Mouse (Mus musculus) adrenal gland, adult 18-20 months (tissue): Measurements from ENCODE around the gene Pld1. TPM values are rescaled to one million over a fixed set of nuclear protein-coding genes. Genes with fewer than 3 reads are reported as not detected.

Experiments
- DNase-seq, 2 experiments: peaks; one replicate each; pipeline ENCODE4 v3.0.0; 2021 to 2022; ENCODE audit warnings: low spot score in 2 of 2
- long read RNA-seq, 2 experiments: library from polyadenylated mRNA; stranded (forward); transcript quantifications; one replicate each; pipeline ENCODE4 v2.0.0; 2021
- total RNA-seq, 2 experiments: library from RNA; stranded (reverse); gene quantifications; 1 replicate in 1 of 2; 2 replicates in 1 of 2; pipeline ENCODE4 v1.2.3; 2021

The Pld1 gene
- 1 to 10 TPM; 5.5 to 6.9 TPM for total RNA-seq
- long read RNA-seq, experiment 1, full-length matches to known transcripts = 1 of 2 reads
- long read RNA-seq, experiment 1, partial matches to known transcripts = 0 of 2 reads
- long read RNA-seq, experiment 1, other reads (novel, unspliced or antisense) = 1 of 2 reads
- long read RNA-seq, experiment 2 = 0 reads

DNA sequence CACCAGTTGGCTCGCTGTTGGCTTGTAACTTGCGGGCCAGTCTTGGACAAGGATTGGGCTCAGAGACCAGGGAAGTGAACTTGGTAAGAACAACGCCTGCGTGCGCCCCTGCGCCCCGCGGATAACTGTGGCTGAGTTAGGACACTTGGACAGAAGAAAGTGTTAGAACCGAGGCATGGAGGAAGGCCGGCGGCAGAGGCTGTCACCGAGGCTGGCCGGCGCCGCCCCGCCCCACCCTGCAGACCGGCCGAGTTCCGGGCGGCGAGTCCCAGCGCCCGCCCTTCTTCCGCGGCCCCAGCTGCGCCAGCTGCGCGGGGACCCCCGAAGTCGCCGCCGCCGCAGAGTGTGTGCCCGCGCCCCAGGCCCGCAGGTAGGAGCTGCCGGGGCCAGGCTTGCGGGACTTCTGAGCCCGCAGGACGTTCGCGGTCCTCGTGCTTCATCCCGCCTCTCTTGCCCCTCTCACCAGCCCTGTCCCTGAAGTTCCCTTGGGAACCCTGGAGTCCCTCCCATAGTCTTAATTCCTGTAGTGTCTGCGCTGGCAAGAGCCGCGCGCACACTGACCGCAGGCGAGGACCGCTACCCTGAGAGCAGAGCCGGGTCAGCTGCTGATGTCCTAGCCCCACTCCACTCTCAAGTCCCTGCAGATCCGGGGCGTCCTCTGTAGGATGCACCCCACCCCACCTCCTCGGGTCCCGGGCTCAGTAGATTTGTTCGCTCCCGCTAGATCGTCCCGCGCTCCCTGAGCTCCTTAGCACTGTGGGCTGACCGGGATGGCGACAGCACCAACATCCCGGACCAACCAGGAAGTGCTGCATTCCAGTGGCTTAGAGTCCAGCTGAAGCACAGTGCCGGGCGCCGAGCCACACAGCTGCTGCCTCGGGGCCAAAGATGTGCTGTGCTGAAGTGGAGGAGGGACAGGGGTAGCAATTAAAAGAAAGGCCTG lies at the start of gene Pld1:
Gene Pld1 (plus strand): TSS at position 315 of the 943 bp plus-strand sequence.
- peak; percentile 59 to 70 for DNase-seq

DNA sequence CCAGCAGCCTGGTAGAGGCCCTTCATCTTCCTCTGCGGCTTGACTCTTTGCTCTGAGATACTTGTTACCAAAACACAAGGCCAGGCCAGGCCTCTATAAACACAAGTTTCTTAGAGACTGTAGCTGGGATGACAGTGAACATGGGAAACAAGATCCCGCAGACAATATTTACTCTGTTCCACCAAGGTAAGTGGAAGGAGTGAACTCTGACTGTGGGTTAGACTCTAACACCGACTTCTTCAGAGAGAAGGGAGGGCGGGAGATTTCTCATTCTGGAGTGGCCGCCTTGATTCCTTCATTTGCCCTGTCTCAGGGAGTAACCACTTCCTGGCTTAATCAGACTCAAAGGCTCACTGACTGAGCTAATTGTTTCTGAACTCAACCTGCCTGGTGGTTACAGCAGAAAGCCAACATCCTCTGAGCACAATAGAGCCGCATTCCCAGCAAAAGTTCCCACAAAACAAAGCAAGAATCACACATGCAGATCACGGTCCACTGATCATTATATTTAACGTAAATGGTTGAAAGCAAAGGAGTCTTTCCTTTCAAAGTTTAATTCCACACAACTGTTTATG lies 42.1 kb upstream of the Pld1 start, which contains the start of gene Tmem212:
Gene Tmem212 (minus strand): TSS at position 51 of the 575 bp plus-strand sequence.
- no peak for DNase-seq

DNA sequence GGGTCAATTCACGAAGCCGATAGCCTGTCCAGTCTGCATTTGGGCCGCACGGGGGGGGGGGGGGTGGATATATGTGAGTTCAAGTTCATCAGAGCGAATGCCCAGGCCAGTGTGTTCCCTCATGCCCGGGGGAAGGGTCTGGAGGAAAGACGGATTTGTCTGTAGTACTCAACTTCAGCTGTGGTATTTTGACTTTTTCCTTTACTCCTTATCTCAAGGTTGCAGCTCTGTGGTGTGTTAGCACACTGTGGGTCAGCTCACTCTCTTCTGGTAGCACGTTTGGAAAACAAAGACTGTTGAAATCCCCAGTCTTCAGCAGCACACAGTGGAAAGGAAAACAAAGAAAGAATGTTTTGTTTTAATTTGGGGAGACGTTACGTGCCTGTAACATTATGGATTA lies 40.3 kb upstream of the Pld1 start:
- DNase-seq = no peak

DNA sequence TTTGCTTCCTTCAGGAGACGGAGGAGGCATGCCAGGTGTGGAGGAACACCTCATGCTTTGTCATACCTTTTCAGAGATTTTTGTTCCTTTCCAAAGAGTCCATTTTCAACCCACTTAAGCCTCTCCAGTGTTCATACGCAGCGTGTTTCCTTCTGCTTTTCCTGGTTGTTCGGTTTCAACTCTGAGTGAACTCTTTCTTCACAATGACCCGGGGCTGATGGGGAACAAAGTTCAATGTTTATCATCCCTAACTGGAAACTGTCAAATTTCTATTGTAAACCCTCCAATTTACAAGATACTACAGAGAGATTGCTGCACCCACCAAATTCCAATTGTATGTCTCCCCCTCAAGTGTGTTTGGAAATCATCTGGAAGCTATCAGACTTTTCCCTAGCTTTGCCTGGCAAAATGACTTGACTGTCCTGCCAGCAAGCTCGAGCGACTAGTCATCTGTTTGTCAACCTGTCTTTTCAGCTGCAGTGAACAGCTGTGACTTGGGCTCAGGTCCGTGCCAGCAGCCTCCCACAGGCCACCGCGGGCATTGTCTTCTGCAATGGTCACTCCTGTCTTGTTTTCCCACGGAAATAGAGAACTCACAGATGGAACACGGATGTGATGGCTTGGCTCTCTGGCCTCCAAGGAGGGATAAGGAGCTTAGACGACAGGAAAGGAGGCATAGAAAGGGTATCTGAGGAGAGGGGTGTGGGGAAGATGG lies 39.3 kb upstream of the Pld1 start:
- no peak for DNase-seq

DNA sequence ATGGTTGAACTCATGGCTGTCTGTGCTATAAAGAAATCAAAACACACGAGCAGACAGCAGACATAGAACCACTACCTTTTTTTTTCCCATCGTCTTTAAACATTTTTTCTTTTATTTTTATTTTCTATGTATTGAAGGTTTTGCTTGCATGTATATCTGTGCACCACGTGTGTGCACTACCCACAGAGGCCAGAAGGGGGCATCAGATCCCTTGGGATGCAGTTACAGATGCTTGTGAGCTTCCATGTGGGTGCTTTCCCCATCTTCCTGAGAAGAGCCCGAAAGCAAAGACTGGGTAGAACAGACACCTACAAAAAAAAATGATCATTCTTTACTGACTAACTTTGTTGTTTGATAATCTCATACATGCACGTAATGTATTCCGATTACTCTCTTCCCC lies 36.6 kb upstream of the Pld1 start:
- DNase-seq = no peak

DNA sequence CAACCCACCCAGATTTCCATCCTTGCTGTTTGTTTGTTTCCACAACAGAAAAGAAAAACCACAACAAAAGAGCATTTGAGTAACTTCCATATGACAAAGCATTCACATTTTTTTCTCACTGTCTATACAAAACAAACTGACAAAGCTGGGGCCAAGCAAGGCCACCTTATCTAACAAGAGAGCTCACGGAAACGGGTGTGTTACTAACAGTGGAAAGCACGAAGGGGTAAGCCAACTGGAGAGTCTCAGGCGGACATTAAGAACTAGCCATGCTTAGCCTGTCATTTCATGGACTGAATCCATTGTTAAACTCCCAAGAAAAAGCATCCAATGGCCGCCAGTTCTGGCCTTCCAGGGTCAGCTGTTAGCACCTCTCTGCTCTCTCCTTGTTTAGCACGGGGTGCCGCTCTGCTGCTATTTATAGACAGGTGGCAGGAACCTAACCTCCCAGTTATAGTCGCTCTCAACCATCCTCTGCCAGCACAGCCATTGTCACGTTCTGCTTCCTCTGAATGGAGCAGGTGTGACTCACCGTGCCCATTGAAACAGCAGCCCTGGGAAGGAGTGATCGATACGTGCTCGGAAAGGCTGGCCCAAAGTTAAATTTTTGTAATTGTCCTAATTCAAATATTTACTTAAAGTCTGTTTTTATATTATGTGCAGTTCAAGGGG lies 33.7 kb upstream of the Pld1 start:
- no peak for DNase-seq

DNA sequence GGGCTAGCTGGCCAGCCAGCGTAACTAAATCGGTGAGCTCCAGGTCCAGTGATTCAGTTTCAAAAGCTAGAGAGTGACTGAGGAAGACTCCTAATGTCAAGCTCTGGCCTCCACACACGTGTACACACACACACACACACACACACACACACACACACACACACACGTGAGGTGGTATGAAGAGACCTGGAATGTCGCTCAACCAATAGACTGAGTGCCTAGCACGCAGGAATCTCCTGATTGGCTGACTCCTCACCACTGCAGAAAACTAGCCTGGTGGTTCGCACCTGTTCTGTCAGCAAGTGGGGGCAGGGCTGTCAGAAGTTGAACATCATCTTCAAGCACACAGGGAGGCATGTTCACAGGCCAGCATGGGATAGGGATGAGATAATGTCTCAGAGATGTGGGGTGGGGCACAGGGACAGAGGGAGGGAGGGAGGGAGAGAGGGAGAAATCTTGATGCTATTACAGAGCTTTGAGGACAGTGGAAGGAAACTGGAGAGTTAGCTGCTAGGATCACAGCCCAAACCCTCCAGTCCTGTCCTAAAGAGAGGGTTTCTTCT lies 31.8 kb upstream of the Pld1 start:
- DNase-seq = no peak

DNA sequence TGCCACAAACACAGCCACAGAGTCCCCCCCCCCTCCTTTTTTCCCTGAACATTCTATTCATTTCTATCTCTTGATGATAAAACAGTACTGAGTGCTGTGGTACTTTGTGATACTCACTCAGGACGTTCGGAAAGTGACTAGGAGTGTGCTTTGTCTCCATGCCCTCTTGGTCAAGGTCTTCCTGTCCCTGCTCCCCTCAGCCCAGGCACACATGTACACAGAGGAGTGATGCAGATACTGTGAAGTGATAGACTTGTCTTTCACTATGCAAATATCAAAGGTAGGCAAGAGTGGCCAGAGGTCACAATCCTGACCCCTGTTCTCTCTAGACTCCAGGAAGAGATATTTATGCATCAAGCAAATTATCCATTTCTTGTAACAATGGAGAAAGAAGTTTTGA lies 31.2 kb upstream of the Pld1 start:
- DNase-seq = no peak

DNA sequence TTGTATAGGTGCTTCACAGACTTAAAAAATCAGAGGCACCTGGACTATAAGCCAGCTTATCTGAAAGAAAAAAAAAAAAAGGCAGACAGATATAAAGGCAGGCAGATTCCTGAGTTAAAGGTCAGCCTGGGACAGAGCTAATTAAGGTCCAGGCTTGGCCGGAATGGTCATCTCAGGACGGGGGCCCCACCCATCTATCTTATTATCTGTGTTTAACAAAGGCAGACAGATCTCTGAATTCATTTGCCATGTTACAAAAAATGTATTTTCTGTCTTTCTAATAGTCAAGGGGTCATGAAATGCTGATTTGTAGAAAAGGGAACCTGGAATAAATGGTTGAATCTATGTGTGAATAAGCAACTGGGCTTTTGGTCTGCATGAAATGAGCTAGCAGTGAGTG lies 30.2 kb upstream of the Pld1 start:
- no peak for DNase-seq

DNA sequence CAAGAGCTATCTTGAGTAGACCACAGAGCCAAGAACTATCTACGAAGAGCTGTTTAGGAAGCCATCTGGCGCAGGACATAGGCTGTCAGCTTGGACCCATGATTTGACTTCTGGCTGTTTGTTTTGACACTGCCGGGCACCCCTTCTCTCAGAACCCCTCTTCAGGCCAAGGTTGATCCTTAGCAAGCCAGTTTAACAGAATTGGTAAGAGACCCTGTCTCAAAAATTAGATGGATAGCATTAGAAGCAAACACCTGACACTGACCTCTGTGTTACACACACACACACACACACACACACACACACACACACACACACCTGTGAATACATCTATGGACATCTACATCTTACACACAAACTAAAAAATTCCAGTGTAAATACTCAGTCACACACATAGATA lies 29.5 kb upstream of the Pld1 start:
- DNase-seq = peak in 1 of 2 experiments; percentile 9

DNA sequence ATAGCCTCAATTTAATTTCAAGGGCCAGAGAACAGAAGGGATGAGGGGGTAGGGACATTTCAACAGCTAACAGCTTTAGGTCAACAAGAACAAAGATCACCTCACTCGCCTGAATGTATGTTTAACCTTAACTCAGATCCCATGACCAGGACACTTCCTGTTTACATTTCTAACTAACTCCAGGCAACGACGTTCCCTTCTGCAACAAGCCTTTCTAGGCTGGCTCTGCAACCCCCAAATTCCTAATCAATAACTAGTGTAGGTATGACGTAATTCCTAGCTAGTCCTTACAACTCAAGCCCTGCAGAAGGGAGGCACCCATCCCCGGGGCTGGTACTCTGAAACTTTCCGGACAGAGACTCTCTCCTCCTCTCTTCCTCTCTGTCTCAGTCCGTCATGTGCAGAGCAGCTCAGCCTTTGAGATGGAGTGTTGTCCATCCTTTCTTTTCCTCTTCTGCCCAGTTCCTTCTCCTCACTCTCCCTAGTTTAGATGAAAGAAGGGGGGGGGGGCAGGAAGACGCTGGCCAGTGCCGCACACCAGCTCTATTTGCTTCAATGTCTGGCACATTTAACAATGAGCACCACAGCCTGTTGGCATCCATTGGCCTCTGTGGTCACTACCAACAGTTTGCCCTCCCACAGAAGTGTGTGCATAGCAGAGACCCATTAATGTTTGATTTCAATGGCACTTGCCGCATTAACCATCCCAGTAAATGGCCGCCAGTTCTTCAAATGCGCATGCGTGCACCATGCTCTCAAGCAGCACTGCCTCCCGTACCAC lies 19.6 kb upstream of the Pld1 start:
- no peak for DNase-seq

DNA sequence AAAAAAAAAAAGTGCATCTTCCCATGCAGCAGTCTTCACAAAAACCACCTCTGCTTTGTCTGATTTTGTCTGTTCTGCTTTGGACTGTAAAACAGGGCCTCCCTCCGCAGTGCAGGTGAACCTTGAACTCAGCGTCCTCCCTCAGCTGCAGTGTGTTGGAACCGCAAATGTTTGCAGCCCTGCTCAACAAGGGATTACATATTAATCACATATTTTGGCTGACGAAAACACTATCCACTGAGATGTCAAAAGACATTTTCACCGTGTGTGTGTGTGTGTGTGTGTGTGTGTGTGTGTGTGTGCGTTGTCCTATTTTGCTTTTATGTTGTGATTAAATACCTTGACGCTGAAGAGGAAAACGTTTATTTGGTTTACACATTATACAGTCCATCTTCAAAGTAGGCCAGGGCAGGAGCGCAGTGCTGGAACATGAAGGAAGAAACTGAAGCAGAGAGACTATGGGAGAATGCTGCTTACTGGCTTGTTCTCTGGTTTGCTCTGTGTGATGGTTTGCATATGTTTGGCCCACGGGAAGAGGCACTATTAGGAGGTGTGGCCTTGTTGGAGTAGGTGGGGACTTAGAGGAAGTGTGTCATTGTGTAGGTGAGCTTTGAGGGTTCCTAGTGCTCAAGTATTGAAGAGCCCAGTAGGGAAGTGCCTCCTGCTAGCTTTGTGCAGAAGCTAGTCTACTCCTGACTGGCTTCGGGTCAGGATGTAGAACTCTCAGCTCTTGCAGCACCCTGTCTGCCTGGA lies 17.1 kb upstream of the Pld1 start:
- DNase-seq = no peak

DNA sequence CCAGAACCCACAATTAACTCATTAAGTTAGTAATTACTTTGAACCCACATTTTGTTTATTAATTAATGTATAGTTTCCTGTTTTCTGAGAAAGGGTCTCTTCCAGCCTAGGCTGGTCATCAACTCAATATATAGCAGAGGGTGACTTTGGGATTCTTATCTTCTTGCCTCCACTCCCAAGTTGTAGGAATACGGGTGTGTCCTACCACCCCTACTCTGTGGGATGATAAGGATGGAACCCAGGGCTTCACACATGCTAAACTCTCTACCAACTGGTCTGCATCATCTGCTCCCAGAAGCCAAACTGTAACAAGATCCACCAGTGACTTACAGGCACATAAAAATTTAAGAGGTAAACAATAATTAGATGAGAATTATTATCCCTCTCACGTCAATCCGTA lies 14.5 kb upstream of the Pld1 start:
- DNase-seq = no peak

DNA sequence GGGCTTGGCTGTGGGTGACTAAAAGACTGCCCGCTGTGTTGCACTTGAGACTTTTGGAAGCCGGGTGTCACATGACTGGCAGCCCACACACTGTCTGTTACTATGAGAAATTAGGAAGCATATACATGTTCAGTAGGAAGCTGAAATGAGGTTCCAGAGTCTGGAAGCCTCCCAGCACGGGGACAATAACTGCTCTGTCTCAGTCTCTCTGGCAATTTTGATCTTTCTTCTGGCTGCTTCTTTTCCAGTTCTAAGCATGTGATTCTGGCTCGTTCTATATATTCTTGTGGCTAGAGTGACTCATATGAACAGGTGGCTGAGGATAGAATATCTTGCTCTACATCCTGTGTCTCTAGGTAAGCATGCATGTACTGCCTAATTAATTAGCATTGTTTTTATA lies 9.3 kb upstream of the Pld1 start:
- no peak for DNase-seq

DNA sequence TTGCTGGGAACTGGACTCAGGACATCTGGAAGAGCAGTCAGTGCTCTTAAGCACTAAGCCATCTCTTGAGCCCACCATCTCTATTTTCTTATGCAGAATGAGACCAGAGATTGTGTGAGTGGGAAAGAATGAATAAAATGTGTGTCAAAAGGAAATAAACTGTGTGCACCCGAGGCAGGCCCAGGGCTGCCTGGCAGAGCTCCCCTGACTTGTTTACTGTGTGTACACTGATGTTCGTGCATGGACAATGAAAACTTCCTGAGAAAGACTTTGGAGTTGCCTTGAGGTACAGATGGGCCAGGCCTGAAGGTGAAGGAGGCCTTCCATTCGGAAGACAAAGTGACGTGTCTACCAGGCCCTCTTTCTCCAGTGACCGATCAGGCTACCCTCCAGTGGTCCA lies 6.1 kb upstream of the Pld1 start:
- DNase-seq = no peak

DNA sequence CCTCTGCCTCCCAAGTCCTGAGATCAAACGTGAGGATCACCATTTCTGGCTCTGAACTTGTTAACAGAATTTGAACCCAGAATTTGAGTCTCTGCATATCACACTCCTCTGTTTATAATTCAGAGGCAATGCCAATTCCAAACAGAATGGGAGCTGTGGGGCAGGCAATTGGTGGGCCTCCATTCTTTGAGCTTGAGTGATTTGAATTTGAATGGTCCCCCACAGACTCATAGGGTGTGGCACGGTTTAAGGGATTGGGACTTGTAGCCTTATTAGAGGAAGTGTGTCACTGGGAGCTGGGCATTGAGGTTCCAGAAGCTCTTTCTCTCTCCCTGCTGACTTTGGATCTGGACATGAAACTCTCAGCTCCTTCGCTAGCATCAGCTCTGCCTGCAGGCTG lies 2.9 kb upstream of the Pld1 start:
- DNase-seq = no peak

DNA sequence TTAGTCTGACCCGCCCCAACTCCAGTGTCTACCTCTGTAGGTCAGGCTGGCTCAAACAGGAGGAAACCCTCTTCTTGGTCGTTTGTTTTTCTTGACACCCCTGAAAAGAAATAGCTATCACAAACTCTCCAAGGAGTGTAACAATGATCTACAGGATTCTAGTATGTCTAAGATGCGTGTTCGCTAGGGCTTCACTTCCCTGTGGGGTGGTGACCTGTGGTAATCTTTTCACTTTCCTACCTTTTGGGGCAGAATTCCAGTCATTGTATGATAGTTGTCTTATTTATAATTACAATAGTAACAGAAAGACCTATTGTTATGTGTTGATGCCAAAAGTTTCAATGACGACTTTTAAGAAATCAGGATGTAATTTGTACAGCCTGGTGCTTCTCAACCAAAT lies 1.8 kb upstream of the Pld1 start:
- no peak for DNase-seq

DNA sequence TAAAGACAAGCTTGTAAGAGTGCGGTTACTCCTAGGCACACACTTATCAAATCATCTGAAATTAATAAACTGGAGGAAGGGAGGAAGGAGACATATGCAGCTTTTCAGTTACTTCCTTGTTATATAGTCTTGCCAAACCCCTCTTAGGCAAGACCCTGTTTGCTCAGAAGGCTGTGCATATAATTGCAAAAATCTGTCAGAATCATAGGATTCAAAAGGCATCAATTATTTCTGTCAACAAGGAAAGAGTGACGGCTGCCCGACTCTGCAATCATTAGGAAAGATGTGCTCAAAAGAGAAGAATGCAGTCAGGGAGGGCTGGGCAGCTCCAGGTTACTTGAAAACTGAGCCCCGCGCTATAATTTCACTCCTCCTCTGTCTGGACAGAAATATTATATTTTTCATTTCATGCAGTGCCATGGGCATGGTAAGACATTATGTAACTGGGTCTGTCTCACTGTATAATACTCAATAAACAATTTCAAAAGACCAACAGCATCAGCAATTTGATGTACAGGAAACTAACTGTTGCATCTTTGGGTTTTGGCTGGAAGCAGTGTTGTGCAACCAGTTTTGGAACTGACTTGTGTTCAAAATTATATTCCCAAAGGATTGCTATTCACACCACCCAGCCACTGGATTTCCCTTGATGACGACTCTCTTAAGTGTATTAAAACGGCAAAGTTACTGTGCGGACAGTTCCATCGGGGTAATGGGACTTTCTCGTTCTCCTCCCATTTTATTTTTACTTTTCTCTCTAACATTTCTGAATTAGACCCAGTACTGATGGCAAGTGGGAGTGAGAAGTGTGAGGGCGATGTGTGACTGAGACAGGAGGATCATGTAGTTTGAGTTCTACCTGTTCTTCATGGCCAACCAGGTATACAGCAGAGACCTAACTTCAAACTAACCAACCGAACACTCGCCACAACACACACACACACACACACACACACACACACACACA lies 1.1 kb upstream of the Pld1 start:
- DNase-seq = no peak
